Mouse (Mus musculus) embryonic fibroblast, embryonic 13.5 days (primary cell): Measurements from ENCODE around the gene Ptpru.

ENCODE experiments used
- CTCF ChIP-seq: IDR thresholded peaks from 2 replicates; pipeline ENCODE4 v1.5.1; 2011; ENCODE audit warnings: mild to moderate bottlenecking, control low read depth, low read length, moderate library complexity, borderline replicate concordance; ENCODE audit not compliant: insufficient read depth
- POLR2A ChIP-seq: IDR thresholded peaks from 2 replicates; pipeline ENCODE4 v1.6.1; 2011; ENCODE audit warnings: low read depth, mild to moderate bottlenecking, control low read depth, low read length, moderate library complexity

GRCm38 (mm10) chr4:131843290-131843743 is 5.2 kb upstream of the Ptpru start, which contains the start of gene Mecr:
- TF ChIP-seq CTCF (no peak), POLR2A (no peak; the same call in 1 of the 2 replicates)
